Mouse (Mus musculus): ENCODE results near the gene Abhd15. TPM values are rescaled to one million over a fixed set of nuclear protein-coding genes. Genes with fewer than 3 reads are reported as not detected.

Abhd15 gene
- polyA plus RNA-seq, 1 experiment from 2014 or later, result 1.6 TPM

- ATAC-seq (ENCODE audit: insufficient number of reproducible peaks, insufficient read depth, low FRiP score, low read depth), result no peak
- Histone ChIP-seq H3K4me1 (ENCODE audit: control insufficient read depth in 2 of 2, insufficient read depth in 2 of 2, low read length in 2 of 2) (peaks cover 23 to 54% of the 10 kb centered on the region in 2 experiments), H3K27me3 (ENCODE audit: control insufficient read depth, insufficient read depth, low read length) (no peaks in the 10 kb centered on the region), H3K4me2 (ENCODE audit: low read length) (no peak overlapping the region), H3K36me3 (ENCODE audit: control insufficient read depth, insufficient read depth, low read length) (peaks cover 55% of the 10 kb centered on the region), H3K4me3 (ENCODE audit: control insufficient read depth in 1 of 2, insufficient read depth in 1 of 2, low read depth in 1 of 2, low read length in 2 of 2) (no peak overlapping the region), H3K27ac (replicated peaks in 1 of 2; ENCODE audit: control insufficient read depth in 1 of 2, insufficient read depth in 1 of 2, low read depth in 2 of 2, low read length in 2 of 2) (no peak overlapping the region), H3K9me3 (ENCODE audit: control insufficient read depth, low read length) (no peaks in the 10 kb centered on the region), H3K9ac (ENCODE audit: low read length) (no peak overlapping the region)
- 85% methylated on average over 7 of the region's 7 CpGs for WGBS
These were observed 15.6 kb upstream of the Abhd15 start for GRCm38 (mm10) chr11:77499354-77499753.

DNA sequence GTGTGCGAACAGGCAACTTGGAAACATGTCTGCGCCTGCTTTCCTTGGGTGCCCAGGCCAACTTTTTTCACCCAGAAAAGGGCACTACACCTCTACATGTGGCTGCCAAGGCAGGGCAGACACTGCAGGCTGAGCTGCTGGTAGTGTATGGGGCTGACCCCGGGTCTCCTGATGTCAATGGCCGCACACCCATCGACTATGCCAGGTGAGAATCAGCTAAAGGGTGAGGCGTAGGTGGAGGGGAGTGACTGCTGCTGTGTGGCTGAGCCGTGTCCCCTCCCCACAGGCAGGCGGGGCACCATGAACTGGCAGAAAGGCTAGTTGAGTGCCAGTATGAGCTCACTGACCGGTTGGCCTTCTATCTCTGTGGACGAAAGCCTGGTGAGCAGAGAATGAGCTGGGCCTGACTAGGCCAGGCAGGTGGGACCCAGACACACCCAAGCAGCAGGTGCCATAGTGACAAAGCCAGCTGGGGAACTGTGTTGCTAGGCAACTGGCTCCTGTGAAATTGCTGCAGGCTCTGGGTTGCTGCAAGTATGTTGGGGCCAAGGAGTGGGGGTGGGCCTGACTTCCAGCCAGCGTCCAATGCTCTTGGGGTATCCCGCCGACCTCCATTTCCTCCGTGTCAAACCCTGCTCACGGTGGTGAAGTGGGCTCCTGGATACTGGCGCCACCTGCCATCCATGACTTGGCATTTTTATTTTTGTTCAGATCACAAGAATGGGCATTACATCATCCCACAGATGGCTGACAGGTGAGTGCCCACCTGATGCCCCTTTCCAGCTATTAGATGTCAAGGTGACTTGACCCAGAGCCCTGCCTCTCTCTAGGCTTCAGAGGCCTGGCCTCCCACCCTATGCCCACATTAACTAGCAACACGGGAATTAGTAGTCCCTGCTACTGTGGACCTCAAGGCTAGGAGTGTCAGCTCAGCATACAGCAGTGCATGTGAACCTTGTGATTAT is 14.3 kb upstream of the Abhd15 start:
- H3K4me1 ChIP-seq (ENCODE audit: control insufficient read depth in 2 of 2, insufficient read depth in 2 of 2, low read length in 2 of 2), result peaks cover 17 to 42% of the 10 kb centered on the region in 2 experiments

DNA sequence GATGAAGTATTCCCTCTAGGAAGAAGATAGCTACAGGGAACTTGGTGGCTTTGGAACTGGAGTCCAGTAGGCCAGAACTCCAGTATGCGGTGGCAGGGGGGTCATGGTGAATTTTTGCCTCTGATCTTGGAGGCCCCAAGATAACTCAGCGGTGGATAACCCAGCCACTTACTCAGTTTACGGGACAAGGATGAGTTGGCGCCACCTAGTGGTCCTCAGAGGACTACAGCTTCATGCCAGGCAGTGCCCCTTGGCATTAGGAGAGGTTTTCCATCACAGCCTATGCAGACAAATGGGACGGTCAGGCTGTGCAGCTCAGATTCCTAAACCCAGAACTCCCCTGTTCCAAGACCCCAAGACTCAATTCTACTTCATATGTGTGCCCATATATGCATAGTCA is 13.5 kb upstream of the Abhd15 start:
- ATAC-seq (ENCODE audit: insufficient number of reproducible peaks, insufficient read depth, low FRiP score, low read depth), result no peak
- H3K27ac ChIP-seq (replicated peaks in 1 of 2; ENCODE audit: control insufficient read depth in 1 of 2, insufficient read depth in 1 of 2, low read depth in 2 of 2, low read length in 2 of 2), result no peak overlapping the region; a peak in 1 of 4 replicates
- no peak overlapping the region for H3K4me3 ChIP-seq (ENCODE audit: control insufficient read depth in 1 of 2, insufficient read depth in 1 of 2, low read depth in 1 of 2, low read length in 2 of 2)
- peaks cover 17 to 35% of the 10 kb centered on the region in 2 experiments for H3K4me1 ChIP-seq (ENCODE audit: control insufficient read depth in 2 of 2, insufficient read depth in 2 of 2, low read length in 2 of 2)
- no peak overlapping the region for H3K4me2 ChIP-seq (ENCODE audit: low read length)
- no peak overlapping the region for H3K9ac ChIP-seq (ENCODE audit: low read length)
- H3K9me3 ChIP-seq (ENCODE audit: control insufficient read depth, low read length), result no peaks in the 10 kb centered on the region
- H3K36me3 ChIP-seq (ENCODE audit: control insufficient read depth, insufficient read depth, low read length), result peaks cover 75% of the 10 kb centered on the region
- WGBS, result 15% methylated on average over 5 of the region's 5 CpGs
- no peaks in the 10 kb centered on the region for H3K27me3 ChIP-seq (ENCODE audit: control insufficient read depth, insufficient read depth, low read length)

More for the DNA sequence above, 14.3 kb upstream of the Abhd15 start:
- Histone ChIP-seq H3K27me3 (ENCODE audit: control insufficient read depth, insufficient read depth, low read length) (no peaks in the 10 kb centered on the region), H3K36me3 (ENCODE audit: control insufficient read depth, insufficient read depth, low read length) (peaks cover 68% of the 10 kb centered on the region), H3K27ac (replicated peaks in 1 of 2; ENCODE audit: control insufficient read depth in 1 of 2, insufficient read depth in 1 of 2, low read depth in 2 of 2, low read length in 2 of 2) (no peak overlapping the region; a peak in 1 of 4 replicates), H3K9ac (ENCODE audit: low read length) (no peak overlapping the region), H3K4me2 (ENCODE audit: low read length) (no peak overlapping the region), H3K9me3 (ENCODE audit: control insufficient read depth, low read length) (no peaks in the 10 kb centered on the region), H3K4me3 (ENCODE audit: control insufficient read depth in 1 of 2, insufficient read depth in 1 of 2, low read depth in 1 of 2, low read length in 2 of 2) (no peak overlapping the region)
- WGBS, result 84% methylated on average over 17 of the region's 17 CpGs
- ATAC-seq (ENCODE audit: insufficient number of reproducible peaks, insufficient read depth, low FRiP score, low read depth), result no peak

DNA sequence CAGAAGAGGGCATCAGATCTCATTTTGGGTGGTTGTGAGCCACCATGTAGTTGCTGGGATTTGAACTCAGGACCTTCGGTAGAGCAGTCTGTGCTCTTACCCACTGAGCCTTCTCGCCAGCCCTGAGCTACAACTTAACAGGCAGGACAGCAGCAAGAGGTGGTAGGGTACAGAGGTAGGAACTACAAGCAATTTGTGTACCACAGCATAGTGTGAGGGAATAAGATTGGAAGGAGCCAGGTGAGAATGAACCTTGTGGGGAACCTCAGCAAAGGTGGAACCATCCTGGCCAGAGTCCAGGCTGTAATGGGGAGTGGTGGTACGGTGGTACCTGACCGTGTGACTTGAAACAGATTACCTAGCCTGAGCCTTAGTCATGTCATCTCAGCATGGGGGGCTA is 12.9 kb upstream of the Abhd15 start:
- no peak overlapping the region for H3K4me3 ChIP-seq (ENCODE audit: control insufficient read depth in 1 of 2, insufficient read depth in 1 of 2, low read depth in 1 of 2, low read length in 2 of 2)
- H3K9me3 ChIP-seq (ENCODE audit: control insufficient read depth, low read length), result no peaks in the 10 kb centered on the region
- ATAC-seq (ENCODE audit: insufficient number of reproducible peaks, insufficient read depth, low FRiP score, low read depth), result no peak
- no peaks in the 10 kb centered on the region for H3K27me3 ChIP-seq (ENCODE audit: control insufficient read depth, insufficient read depth, low read length)
- 92% methylated on average over 4 of the region's 4 CpGs for WGBS
- H3K36me3 ChIP-seq (ENCODE audit: control insufficient read depth, insufficient read depth, low read length), result peaks cover 81% of the 10 kb centered on the region
- no peak overlapping the region for H3K9ac ChIP-seq (ENCODE audit: low read length)
- H3K4me2 ChIP-seq (ENCODE audit: low read length), result no peak overlapping the region
- H3K27ac ChIP-seq (replicated peaks in 1 of 2; ENCODE audit: control insufficient read depth in 1 of 2, insufficient read depth in 1 of 2, low read depth in 2 of 2, low read length in 2 of 2), result no peak overlapping the region
- peaks cover 14 to 31% of the 10 kb centered on the region in 2 experiments for H3K4me1 ChIP-seq (ENCODE audit: control insufficient read depth in 2 of 2, insufficient read depth in 2 of 2, low read length in 2 of 2)

DNA sequence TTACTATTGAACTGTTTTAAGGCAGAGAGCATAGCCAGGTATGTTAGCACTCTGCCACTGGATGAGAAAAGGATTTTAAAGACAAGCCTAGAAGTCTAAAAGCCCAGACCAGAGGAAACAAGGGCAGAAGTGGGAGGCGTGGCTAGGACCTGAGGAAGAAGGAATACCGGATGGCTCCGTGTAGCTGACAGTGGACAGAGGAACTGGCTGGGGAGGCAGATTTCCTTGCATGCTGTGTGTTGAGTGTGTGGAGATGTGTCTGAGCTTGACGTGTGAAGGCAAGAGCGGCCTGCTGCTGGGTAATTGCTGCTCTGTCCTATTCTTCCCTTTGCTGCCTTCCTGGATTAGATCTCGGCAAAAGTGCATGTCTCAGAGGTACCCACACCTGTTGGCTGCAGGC is 12.4 kb upstream of the Abhd15 start:
- peaks cover 11 to 26% of the 10 kb centered on the region in 2 experiments for H3K4me1 ChIP-seq (ENCODE audit: control insufficient read depth in 2 of 2, insufficient read depth in 2 of 2, low read length in 2 of 2)
- H3K4me2 ChIP-seq (ENCODE audit: low read length), result no peak overlapping the region
- no peak for ATAC-seq (ENCODE audit: insufficient number of reproducible peaks, insufficient read depth, low FRiP score, low read depth)
- no peaks in the 10 kb centered on the region for H3K27me3 ChIP-seq (ENCODE audit: control insufficient read depth, insufficient read depth, low read length)
- H3K9me3 ChIP-seq (ENCODE audit: control insufficient read depth, low read length), result no peaks in the 10 kb centered on the region
- 88% methylated on average over 6 of the region's 6 CpGs for WGBS
- peaks cover 86% of the 10 kb centered on the region for H3K36me3 ChIP-seq (ENCODE audit: control insufficient read depth, insufficient read depth, low read length)
- H3K9ac ChIP-seq (ENCODE audit: low read length), result no peak overlapping the region
- no peak overlapping the region; a peak in 1 of 4 replicates for H3K27ac ChIP-seq (replicated peaks in 1 of 2; ENCODE audit: control insufficient read depth in 1 of 2, insufficient read depth in 1 of 2, low read depth in 2 of 2, low read length in 2 of 2)
- H3K4me3 ChIP-seq (ENCODE audit: control insufficient read depth in 1 of 2, insufficient read depth in 1 of 2, low read depth in 1 of 2, low read length in 2 of 2), result no peak overlapping the region

GRCm38 (mm10) chr11:77503511-77503910 is 11.4 kb upstream of the Abhd15 start:
- no peaks in the 10 kb centered on the region for H3K27me3 ChIP-seq (ENCODE audit: control insufficient read depth, insufficient read depth, low read length)
- H3K9ac ChIP-seq (ENCODE audit: low read length), result no peak overlapping the region
- H3K4me3 ChIP-seq (ENCODE audit: control insufficient read depth in 1 of 2, insufficient read depth in 1 of 2, low read depth in 1 of 2, low read length in 2 of 2), result no peak overlapping the region
- H3K36me3 ChIP-seq (ENCODE audit: control insufficient read depth, insufficient read depth, low read length), result peaks cover 90% of the 10 kb centered on the region
- H3K4me1 ChIP-seq (ENCODE audit: control insufficient read depth in 2 of 2, insufficient read depth in 2 of 2, low read length in 2 of 2), result peaks cover 3 to 23% of the 10 kb centered on the region in 2 experiments
- 0 out of 2 replicates have a peak, but pooled peaks have one; percentile 29 for ATAC-seq (ENCODE audit: insufficient number of reproducible peaks, insufficient read depth, low FRiP score, low read depth)
- H3K9me3 ChIP-seq (ENCODE audit: control insufficient read depth, low read length), result no peaks in the 10 kb centered on the region
- H3K27ac ChIP-seq (replicated peaks in 1 of 2; ENCODE audit: control insufficient read depth in 1 of 2, insufficient read depth in 1 of 2, low read depth in 2 of 2, low read length in 2 of 2), result no peak overlapping the region
- H3K4me2 ChIP-seq (ENCODE audit: low read length), result no peak overlapping the region
- 61% methylated on average over 3 of the region's 3 CpGs for WGBS

- H3K27me3 ChIP-seq (ENCODE audit: control insufficient read depth, insufficient read depth, low read length), result no peaks in the 10 kb centered on the region
- H3K4me2 ChIP-seq (ENCODE audit: low read length), result no peak overlapping the region
- WGBS, result 93% methylated on average over 19 of the region's 19 CpGs
- H3K36me3 ChIP-seq (ENCODE audit: control insufficient read depth, insufficient read depth, low read length), result peaks cover 89% of the 10 kb centered on the region
- no peak overlapping the region for H3K9ac ChIP-seq (ENCODE audit: low read length)
- H3K4me3 ChIP-seq (ENCODE audit: control insufficient read depth in 1 of 2, insufficient read depth in 1 of 2, low read depth in 1 of 2, low read length in 2 of 2), result no peak overlapping the region
- no peak overlapping the region for H3K27ac ChIP-seq (replicated peaks in 1 of 2; ENCODE audit: control insufficient read depth in 1 of 2, insufficient read depth in 1 of 2, low read depth in 2 of 2, low read length in 2 of 2)
- peaks cover 8 to 25% of the 10 kb centered on the region in 2 experiments for H3K4me1 ChIP-seq (ENCODE audit: control insufficient read depth in 2 of 2, insufficient read depth in 2 of 2, low read length in 2 of 2)
- no peak for ATAC-seq (ENCODE audit: insufficient number of reproducible peaks, insufficient read depth, low FRiP score, low read depth)
- no peaks in the 10 kb centered on the region for H3K9me3 ChIP-seq (ENCODE audit: control insufficient read depth, low read length)
These were observed 10.5 kb upstream of the Abhd15 start for GRCm38 (mm10) chr11:77504377-77504776.

All from heart, embryonic 14.5 days (tissue).